Mouse (Mus musculus) CD4-positive helper T cell, adult 2 months (primary cell): Measurements from ENCODE around the gene Selenbp2.
"Not testable (repeated sequence)": the region's sequence is repeated elsewhere in the genome, so short reads cannot be mapped to it uniquely, and the experiment has no call there.

Experiments
- DNase-seq: peaks from one replicate; pipeline ENCODE4 v3.0.0-alpha.2; 2012; ENCODE audit warnings: low read depth, missing footprints, low spot score

Selenbp2 gene

DNA sequence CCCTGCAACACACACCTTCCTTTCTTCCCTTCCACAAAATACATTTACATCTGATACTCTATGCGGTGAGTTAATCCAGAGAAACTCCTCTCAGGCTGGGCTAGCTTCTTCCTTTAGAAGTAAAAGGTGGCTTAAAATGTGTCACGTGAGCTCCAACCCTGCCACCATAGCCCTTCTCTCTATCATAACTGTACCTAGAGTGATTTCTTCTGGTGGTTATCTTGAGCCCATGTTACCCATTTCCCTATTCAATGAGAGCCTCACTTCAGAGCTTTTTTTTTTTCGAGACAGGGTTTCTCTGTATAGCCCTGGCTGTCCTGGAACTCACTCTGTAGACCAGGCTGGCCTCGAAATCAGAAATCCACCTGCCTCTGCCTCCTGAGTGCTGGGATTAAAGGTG, 1.7 kb upstream of the Selenbp2 start:
- DNase-seq = not testable (repeated sequence)

DNA sequence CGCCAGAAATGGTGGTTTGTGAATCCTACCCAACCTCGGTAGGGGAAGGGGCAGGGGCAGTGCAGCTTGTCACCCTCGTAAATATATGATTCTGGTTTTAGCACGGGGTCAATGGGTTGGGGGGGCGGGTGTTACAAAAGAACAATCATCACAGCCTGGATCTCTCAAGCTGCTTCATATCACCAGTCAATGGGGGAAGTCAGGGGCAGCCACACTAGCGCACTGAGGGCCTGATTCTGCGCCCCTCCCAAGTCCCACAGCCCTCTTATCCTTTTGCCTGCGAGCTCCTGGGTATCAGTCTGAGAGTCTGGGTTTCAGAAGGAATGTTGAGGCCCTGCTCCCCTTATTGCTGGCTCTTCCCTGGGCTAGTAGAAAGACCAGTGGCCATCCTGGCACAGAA, 518 bp downstream of the Selenbp2 start:
- DNase-seq = not testable (repeated sequence)

DNA sequence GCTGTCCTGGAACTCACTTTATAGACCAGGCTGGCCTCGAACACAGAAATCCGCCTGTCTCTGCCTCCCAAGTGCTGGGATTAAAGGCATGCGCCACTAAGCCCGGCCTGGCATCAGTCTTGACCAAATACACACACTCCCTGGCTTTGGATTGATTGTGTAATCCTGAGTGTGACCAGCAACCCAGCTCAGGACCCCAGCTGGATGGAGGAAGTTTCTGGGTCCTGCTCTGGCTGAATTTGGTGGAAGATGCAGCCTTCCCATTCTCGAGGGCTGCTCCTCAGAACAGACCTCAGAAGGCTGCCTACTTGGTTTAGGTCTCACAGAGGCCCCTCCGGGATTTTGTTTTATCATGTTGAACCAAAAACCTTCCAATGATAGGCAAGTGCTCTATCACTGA, 2.2 kb downstream of the Selenbp2 start:
- not testable (repeated sequence) for DNase-seq

DNA sequence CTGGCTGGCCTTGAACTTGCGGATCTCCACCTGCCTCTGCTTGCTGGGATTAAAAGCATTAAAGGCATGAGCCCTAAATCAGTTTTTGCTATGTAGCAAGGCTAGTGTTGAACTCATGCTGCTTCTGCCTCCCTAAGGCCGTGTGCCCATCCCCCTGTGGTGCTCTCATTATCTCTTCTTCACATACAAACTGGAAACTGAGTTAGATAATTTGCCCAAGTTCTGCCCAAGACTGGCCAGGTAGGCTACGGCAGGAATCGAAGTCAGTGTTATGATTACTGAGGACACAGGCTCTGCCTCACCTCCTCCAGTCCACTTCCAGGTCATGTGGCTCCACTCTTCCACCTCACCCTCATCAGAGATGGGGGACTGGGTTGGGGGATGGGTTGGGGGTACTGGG, 2.9 kb downstream of the Selenbp2 start:
- DNase-seq = not testable (repeated sequence)

DNA sequence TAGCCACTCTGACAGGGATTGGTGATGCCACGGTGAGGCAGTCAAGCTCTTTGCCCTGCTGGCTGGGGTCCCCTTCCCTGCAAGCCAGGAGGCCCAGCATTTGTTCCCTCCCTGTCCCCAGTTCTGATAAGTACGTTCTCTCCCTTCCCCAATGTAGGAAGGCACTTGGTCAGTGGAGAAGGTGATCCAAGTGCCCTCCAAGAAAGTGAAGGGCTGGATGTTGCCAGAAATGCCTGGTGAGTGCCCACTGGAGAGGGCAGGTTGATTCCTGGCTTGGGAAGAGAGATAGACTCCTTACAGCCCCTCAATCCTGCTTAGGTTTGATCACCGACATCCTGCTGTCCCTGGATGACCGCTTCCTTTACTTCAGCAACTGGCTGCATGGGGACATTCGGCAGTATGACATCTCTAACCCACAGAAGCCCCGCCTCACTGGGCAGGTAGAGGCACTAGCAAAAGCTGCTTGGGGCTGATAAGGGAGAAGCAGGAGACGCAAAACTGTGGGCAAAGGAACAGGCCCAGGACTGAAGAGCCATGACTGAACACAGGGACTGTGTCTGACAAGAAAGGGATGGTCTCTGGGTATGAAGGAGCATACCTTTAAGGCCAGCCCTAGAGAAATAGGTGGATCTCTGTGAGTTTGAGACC, 8.9 kb downstream of the Selenbp2 start:
- DNase-seq = not testable (repeated sequence)

DNA sequence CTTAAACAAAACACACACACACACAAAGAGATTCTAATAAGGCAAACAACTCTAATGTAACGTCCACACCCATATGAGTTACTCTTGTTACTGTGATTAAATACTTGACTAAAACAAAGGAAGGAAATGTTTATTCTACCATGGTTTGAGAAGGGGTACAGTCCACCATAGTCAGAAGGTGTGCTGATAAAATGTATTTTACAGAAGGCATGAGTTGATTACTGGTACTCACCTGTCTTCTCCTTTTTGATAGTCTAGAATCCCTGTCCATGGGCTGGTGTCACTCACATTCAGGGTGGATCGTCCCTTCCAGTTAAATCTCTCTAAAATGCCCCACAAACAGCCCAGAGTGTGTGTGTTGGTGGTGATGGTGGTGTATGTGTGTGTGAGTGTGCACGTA, 9.5 kb downstream of the Selenbp2 start:
- no peak for DNase-seq

DNA sequence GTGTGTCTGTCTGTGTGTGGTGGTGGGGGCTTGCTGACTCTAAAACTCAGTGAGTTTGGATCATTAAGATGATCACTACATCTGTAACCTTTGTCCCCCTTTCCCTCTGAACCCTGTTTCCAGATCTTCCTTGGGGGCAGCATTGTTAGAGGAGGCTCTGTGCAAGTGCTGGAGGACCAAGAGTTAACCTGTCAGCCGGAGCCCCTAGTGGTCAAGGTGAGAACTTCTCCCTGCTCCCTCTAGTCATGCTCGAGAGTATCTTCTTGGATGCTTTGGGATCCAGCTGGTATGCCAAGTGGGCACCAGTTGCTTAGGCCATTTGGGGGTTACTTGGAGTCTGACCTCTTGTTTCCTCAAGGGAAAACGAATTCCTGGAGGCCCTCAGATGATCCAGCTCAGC, 10.0 kb downstream of the Selenbp2 start:
- not testable (repeated sequence) for DNase-seq

DNA sequence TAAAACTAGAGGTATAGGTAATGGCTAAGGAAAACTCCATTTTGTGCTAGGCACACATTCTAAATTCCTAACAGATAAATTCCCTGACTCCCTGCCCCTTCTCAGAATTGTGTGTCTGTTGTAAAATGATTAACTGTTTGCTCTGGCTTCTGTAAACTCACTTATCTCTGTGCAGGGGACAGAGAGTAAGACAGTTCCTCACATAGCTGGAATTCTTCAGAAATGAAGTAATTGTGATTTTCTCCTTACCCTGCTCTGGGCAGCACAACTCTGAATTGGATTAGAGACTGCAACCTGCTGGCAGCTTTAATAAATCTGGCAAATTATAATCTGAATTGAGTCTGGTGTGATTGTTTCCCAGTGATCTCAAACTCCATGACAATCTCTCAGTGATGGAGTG, 17.2 kb downstream of the Selenbp2 start:
- not testable (repeated sequence) for DNase-seq

DNA sequence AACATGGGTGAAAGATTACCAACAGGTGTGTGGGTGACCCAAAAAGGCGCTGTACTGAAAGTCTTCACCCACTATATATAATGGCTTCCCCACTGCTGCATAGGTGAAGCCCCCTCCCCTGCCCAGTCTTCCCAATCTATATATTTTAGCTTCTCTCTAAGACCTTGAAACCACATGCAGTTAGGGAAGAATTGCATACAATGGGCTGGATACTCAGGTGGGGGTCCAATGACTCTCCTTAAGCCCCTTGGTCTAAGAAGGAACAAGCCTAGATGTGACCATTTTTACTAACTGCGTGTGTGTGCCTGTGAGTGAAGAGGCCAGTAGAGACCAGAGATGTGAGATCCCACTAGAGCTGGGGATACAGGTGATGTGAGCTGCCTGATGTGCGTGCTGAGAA, 20.1 kb downstream of the Selenbp2 start:
- DNase-seq = not testable (repeated sequence)

DNA sequence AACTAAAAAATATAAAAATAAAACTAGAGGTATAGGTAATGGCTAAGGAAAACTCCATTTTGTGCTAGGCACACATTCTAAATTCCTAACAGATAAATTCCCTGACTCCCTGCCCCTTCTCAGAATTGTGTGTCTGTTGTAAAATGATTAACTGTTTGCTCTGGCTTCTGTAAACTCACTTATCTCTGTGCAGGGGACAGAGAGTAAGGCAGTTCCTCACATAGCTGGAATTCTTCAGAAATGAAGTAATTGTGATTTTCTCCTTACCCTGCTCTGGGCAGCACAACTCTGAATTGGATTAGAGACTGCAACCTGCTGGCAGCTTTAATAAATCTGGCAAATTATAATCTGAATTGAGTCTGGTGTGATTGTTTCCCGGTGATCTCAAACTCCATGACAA, 24.9 kb downstream of the Selenbp2 start:
- DNase-seq = not testable (repeated sequence)

DNA sequence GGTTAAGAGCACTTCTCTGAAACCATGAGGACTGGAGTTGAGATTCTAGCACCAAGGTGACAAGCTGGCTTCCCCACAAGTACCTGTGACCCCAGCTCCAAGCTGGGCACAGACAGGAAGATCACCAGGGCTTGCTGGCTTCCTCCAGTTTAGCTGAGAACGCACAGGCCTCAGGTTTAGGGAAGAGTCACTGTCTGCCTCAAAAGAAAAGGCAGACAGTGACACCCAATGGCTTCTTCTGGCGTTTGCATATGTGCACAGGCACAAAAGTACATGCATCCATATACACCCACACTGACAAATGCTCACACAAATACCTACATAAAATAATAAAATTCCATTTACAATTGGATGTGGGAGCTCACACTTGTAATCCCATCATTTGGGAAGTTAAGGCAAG, 30.3 kb downstream of the Selenbp2 start:
- DNase-seq = not testable (repeated sequence)

DNA sequence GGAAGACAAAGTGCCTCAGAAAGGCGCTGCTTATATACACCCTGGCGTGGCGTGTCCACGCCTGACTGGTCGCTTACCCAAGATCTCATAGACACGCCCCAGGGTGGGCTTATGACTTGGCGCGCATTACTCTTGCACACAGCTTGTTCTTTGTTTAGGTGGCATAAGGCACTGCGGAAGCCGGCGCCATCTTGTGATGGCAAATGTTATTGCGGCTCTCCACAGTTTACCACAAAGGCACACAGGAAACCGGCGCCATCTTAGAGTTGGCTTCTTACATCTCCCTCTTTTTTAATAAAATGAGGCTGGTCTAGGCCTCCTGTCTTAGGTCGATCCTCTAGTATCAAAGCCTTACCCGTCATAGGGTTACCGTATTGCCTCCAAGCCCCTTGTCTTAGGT, 52.3 kb downstream of the Selenbp2 start:
- no peak for DNase-seq
